Mouse (Mus musculus) activated CD4-positive, CD25-positive, alpha-beta regulatory T cell, adult 4 months (primary cell): ENCODE results near the gene Mamdc2. TPM values are rescaled to one million over a fixed set of nuclear protein-coding genes. Genes with fewer than 3 reads are reported as not detected.

Experiments used
- ATAC-seq: one replicate; pipeline ENCODE4 v1.8.0; 2017
- polyA plus RNA-seq, 2 experiments: library from polyadenylated mRNA; unstranded; fragments of 100-300 nt; shearing (Covaris generic); gene quantifications; one replicate each; pipeline ENCODE4 v1.2.1; 2017

The Mamdc2 gene
- polyA plus RNA-seq, 2 experiments from 2014 or later: not detected

DNA sequence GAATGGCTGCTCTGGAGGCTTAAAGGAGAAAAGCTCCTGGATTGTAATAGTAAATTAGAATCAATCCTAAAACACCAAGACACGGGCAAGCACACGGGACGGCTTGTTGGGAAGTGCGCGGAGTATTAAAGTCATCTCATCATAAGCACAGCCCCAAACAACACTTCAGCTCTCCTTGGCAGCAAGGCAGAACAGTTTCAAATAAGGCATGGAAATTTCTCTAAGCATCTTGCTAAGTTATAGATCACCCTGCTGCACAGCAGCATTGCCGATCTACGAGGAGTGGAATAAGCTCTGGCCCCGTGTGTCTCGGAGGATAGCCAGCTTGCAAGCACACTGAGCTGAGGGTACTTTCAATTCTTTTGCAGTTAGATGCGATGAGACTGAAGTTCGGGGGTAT, 13.8 kb downstream of the Mamdc2 start:
- ATAC-seq: no peak

- ATAC-seq: no peak
Observed at GRCm38 (mm10) chr19:23417668-23418067, 30.6 kb downstream of the Mamdc2 start.

DNA sequence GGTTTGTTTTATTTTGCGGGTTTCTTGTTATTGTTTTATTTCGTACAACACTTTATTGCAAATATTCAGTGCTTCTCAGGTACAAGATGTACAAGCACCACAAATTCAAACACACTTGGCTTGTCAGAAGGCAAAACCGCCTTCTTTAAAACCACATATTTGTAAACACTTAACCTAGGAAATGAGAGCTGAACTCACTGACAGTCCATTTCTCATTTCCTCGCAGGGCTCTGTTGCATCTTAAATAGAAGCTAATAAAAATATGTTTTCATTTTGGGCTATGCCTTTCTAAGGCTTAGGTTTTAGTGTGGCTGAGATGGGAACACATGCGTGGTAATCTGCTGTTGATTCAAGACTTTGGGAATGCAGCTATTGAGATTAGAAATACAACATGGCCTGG, 37.4 kb downstream of the Mamdc2 start:
- no peak for ATAC-seq

DNA sequence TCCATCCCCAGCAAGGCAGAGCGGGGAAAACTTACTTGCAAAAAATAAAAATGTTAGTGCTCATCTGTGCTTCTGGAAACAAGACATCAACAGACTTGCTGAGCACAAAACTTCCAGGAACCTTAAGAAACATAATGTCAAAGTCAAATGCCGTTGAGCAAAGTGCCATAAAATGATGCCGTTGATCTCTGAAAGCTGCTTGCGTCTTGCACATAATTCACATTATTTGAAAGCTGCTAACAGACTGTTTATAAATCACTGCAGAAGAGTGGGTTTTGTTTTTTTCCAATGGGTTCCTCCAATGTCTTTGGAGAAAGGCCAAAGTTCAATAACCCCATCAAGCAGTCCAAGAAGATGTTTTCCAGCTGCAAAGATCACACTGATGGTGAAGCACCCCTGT, 37.9 kb downstream of the Mamdc2 start:
- no peak for ATAC-seq

DNA sequence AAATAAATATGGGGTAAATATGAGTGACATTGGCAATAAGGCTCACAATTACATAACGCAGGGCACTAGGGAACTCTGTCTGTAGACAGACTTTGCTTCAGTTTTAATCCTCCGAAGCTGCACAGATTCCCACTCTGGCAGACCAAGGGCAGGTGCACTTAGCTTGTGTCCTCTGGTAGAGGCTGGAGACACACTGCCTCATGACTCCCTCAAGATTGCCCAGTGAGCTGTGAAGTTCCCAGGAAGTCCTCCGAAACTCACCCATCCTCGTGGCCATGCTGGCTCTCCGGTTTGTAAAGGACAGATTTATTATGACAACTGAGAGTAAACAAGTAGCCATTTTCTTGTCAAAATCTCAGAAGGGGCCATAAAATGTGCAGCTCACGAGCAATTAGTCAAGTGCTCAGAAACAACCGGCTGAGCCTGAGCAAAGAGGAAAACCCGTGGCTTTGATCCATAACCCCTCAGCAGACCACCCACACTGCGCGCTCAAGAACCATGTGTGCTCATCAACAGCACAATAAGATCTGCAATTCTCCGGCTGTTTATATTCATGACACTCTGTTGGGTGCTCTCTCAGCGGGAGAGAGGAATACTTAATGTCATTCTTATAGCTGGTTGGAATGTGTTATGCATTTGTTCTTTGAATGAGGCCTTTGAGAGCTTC, 46.6 kb downstream of the Mamdc2 start:
- ATAC-seq: no peak

- no peak for ATAC-seq
Observed at GRCm38 (mm10) chr19:23400485-23400884, 47.8 kb downstream of the Mamdc2 start.

- ATAC-seq: no peak
Observed at GRCm38 (mm10) chr19:23395956-23396355, 52.3 kb downstream of the Mamdc2 start.

DNA sequence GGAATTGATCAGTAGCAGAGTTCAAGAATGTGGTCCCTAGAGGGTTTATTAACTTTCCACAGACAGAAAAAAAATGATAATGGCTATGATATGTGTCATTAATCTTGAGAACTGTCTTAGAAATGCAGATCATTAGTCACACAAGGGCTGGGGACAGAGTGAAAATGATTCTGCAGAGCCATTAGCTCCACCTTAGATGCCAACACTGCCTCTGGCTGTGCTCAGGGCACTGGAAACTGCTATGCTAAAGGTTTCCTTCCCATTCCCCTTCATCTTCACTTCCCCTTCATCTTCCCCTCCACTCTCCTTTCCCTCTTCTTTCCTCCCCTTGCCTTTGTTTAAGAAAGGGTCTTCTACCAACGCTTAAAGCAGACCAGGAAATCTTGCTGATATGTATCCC, 53.6 kb downstream of the Mamdc2 start:
- ATAC-seq: no peak

DNA sequence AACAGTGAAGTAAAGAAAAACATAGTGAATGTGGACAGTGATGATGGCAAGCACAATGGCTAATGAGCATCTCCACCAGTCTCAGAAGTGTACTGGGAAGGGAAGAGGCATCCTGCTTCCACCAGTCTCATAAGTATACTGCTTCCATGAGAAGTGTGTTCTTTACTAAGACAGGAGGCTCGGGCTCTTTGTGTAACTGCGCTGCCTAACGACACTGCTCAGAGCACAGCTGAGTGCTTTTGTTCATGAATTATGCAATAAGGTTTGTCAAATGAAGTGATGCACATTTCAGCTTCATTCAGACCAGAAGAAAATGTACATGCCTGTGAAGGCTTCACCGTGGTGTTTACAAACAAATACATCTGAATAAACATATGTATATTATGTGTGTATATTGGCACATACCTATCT, 59.4 kb downstream of the Mamdc2 start:
- ATAC-seq: no peak

- no peak for ATAC-seq
Observed at GRCm38 (mm10) chr19:23388083-23388861, 60.0 kb downstream of the Mamdc2 start.

DNA sequence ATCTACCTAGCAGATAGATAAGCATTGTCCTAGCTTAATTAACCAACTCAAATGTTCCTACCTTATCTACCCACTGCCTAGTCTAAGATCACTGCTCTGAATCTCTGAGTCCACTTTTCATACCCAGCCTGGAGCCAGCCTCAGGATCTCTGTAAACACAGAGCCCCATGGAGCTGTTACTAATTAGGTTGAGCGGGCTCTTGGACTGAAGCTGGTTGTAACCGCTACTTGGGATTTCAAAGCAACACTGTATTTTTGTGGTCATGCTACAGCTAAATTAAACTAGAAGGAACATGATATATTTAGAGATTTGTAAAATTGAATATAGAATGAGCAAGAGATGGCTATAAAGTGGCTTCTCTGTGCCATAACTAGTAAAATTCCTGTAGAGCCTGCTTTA, 65.8 kb downstream of the Mamdc2 start:
- no peak for ATAC-seq

GRCm38 (mm10) chr19:23380968-23381367, 67.3 kb downstream of the Mamdc2 start:
- no peak for ATAC-seq

GRCm38 (mm10) chr19:23379752-23380504, 68.3 kb downstream of the Mamdc2 start:
- ATAC-seq: no peak

- no peak for ATAC-seq
Observed at GRCm38 (mm10) chr19:23376536-23377201, 71.6 kb downstream of the Mamdc2 start.

DNA sequence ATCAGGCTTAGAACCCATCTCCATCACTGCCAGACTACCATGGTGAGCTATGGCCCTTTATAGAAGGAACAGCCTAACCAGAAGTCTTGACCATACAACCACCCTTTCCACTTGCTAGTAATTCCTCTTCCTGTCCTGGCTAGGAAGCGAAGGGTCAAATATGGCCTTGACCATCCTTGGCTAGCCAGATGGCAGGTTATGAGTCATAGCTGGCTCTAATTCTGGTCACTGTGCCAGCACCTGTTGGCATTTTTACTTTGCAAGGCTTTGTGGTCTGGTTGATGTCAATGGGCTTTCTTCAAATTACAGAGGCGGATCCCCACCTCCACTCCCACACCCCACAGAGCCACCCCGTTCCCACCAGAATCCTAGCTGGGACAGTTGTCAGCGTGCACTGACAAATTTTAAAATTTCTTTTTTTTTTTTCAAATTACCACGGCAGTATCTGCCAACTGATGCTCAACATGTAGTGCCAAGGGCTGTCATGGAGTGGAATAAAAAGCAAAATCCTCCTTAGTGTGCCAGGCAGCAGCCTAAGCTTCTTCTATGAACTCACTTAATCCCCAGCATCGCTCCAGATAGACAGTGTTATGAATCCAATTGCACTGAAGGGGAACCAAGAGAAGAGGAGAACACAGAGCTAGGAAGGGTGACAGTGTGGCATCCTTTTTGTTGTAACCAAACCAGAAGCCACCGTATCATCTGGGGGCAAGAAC, 73.1 kb downstream of the Mamdc2 start:
- no peak for ATAC-seq

- ATAC-seq: no peak
Observed at GRCm38 (mm10) chr19:23373728-23374127, 74.5 kb downstream of the Mamdc2 start.

DNA sequence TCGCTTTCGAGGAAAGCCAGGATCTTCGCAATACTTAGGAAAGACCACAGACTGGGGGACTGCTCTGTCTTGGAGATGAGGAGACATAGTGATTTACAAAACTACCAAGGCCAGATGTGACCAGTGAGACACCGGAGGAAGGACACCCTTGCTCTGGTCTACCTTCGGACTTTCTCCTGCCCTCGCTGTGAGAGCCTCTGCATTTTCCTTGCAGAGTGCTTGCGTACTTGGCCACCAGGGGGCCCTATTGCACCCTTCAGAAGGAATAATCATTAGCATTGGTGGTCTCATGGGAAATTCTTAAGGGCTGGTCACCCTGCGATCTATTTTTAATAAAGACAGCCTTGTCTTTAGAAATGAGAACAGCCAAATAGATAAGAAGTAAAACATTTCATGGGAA, 75.0 kb downstream of the Mamdc2 start:
- ATAC-seq: no peak

- ATAC-seq: no peak
Observed at GRCm38 (mm10) chr19:23369275-23369674, 79.0 kb downstream of the Mamdc2 start.

- no peak for ATAC-seq
Observed at GRCm38 (mm10) chr19:23362006-23362405, 86.2 kb downstream of the Mamdc2 start.

GRCm38 (mm10) chr19:23361124-23361523, 87.1 kb downstream of the Mamdc2 start:
- ATAC-seq: no peak

DNA sequence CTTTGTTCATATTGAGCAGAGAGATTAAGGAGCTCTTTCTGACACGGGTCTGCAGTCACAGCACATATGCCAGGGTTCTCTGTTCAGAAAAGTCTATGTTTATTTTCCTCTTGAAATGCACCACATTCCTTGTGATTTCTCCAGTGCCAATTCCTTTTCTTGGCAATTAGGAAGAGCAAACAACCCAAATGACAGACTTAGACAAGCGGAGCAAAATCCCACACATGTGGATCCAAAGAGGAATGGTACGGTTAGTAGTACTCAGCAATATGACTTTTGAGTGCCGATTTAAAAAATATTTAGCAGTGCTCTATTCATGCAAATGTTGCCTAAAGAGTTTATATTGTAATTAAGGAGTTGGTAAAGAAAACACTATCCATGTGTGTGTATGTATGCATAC, 87.7 kb downstream of the Mamdc2 start:
- no peak for ATAC-seq

- ATAC-seq: no peak
Observed at GRCm38 (mm10) chr19:23357253-23357652, 91.0 kb downstream of the Mamdc2 start.
